17 mouse cellular contexts compared by ENCODE assay signal in the genomic region with DNA sequence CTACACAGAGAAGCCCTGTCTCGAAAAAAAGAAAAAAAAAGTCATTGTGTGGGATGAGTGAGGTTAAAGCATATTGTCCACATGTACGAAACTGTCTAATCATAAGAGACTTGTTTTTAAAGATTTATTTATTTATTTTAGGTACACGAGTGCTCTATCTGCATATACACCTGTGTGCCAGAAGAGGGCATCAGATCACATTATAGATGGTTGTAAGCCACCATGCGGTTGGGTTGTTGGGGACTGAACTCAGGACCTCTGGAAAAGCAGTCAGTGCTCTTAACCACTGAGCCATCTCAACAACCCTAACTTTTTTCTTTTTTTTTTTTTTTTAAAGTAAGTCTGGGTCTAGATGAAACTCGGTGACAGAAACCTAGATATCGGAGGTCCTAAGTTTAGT. TPM values are rescaled to one million over a fixed set of nuclear protein-coding genes. Genes with fewer than 3 reads are reported as not detected.
A peak's percentile ranks its signal among the peaks of the same experiment; 100 is the strongest.
DNase-seq lines count a peak whose midpoint lies in the region; ATAC-seq and TF ChIP-seq lines count a peak whose summit lies in the region.
"Had no signal": no experiment of that assay in that cellular context is flagged by ENCODE, and none has a peak within 500 bp of the region (broad histone marks: within the 10 kb centered on the region; RNA-seq: fewer than 3 reads in every experiment).

No protein-coding gene starts in this region.

- peaks cover 9% of the 10 kb centered on the region for H3K27me3 ChIP-seq in kidney, postnatal 0 days (ENCODE audit: insufficient read depth, low read length)
- peaks cover 34% of the 10 kb centered on the region for H3K27me3 ChIP-seq in E14TG2a.4 (ENCODE audit: insufficient read depth, low read length)
- 0 out of 2 replicates have a peak, but pooled peaks cover under 1% of the 10 kb centered on the region for H3K27me3 ChIP-seq in kidney, adult 2 months (replicated peaks; ENCODE audit: control insufficient read depth, insufficient read depth, low read length)

- no peak overlapping the region for H3K9ac ChIP-seq in kidney, postnatal 0 days (ENCODE audit: low read depth, low read length)
- H3K9ac ChIP-seq: intestine, embryonic 15.5 days; liver, embryonic 13.5 days had no signal

- TF ChIP-seq CTCF in kidney, postnatal 0 days (IDR thresholded peaks at IDR 0.05; ENCODE audit: low read depth): peak; percentile 31; the same call in 1 of the 2 replicates
- peak; percentile 57 for TF ChIP-seq CTCF in E14TG2a.4 (conservative IDR thresholded peaks at IDR 0.05; ENCODE audit: low read length)
- no peak for TF ChIP-seq CTCF in kidney, adult 2 months (conservative IDR thresholded peaks at IDR 0.05; ENCODE audit: insufficient read depth, insufficient read length, low read depth, low read length)

- no peak for ATAC-seq in kidney, postnatal 0 days (replicated peaks; ENCODE audit: low FRiP score, low read depth)
- ATAC-seq: forebrain, embryonic 14.5 days had no signal

- H3K27ac ChIP-seq in kidney, postnatal 0 days: no peak overlapping the region
- peak overlapping the region; percentile 95 for H3K27ac ChIP-seq in brown adipose tissue, adult 24 weeks (replicated peaks; ENCODE audit: low read depth, low read length)
- no peak overlapping the region for H3K27ac ChIP-seq in kidney, adult 2 months (ENCODE audit: insufficient read depth, low read depth, low read length)
- H3K27ac ChIP-seq: intestine, embryonic 15.5 days; liver, embryonic 13.5 days; macrophage had no signal

- no peak overlapping the region for H3K4me3 ChIP-seq in kidney, postnatal 0 days (replicated peaks; ENCODE audit: low read depth, low read length)
- no peak overlapping the region for H3K4me3 ChIP-seq in E14TG2a.4 (replicated peaks; ENCODE audit: low read length)
- no peak overlapping the region for H3K4me3 ChIP-seq in brown adipose tissue, adult 24 weeks (ENCODE audit: insufficient read depth, low read depth, low read length)
- H3K4me3 ChIP-seq in kidney, adult 2 months (ENCODE audit: insufficient read depth, low read depth, low read length): no peak overlapping the region
- H3K4me3 ChIP-seq: intestine, embryonic 15.5 days; liver, embryonic 13.5 days had no signal

- H3K9me3 ChIP-seq in kidney, postnatal 0 days (replicated peaks; ENCODE audit: low read length): no peaks in the 10 kb centered on the region
- H3K9me3 ChIP-seq in E14TG2a.4 (ENCODE audit: low read length): no peaks in the 10 kb centered on the region
- H3K9me3 ChIP-seq: intestine, embryonic 15.5 days; liver, embryonic 13.5 days had no signal

- no peak for DNase-seq in kidney, postnatal 0 days (ENCODE audit: low spot score)
- DNase-seq in kidney, postnatal 25 days: no peak
- peak; percentile 6 for DNase-seq in retina, embryonic 14.5 days (ENCODE audit: low spot score)
- no peak for DNase-seq in retina, postnatal 1 day
- DNase-seq in kidney, adult 2 months: no peak
- DNase-seq in gastrocnemius, postnatal 10 days: no peak
- DNase-seq: cerebellum, adult 9-10 months; liver, embryonic 13.5 days; right cerebral cortex, adult 18-20 months had no signal

- no peak for TF ChIP-seq POLR2A in kidney, adult 2 months (IDR thresholded peaks at IDR 0.05; ENCODE audit: low read depth, low read length)

- no peaks in the 10 kb centered on the region for H3K36me3 ChIP-seq in kidney, postnatal 0 days (ENCODE audit: insufficient read depth, low read length)
- H3K36me3 ChIP-seq in E14TG2a.4 (ENCODE audit: insufficient read depth, low read length): no peaks in the 10 kb centered on the region
- H3K36me3 ChIP-seq in kidney, adult 2 months (ENCODE audit: control insufficient read depth, insufficient read depth, low read length): no peaks in the 10 kb centered on the region
- H3K36me3 ChIP-seq: intestine, embryonic 15.5 days; liver, embryonic 13.5 days had no signal

- no peak overlapping the region for H3K4me2 ChIP-seq in kidney, postnatal 0 days (ENCODE audit: low read length)
- H3K4me2 ChIP-seq: heart, embryonic 11.5 days; intestine, embryonic 15.5 days; liver, embryonic 13.5 days had no signal

- no peaks in the 10 kb centered on the region for H3K4me1 ChIP-seq in kidney, postnatal 0 days (replicated peaks; ENCODE audit: insufficient read depth, low read length)
- H3K4me1 ChIP-seq in E14TG2a.4 (replicated peaks; ENCODE audit: low read depth, low read length): peaks cover 26% of the 10 kb centered on the region
- peaks cover 21% of the 10 kb centered on the region for H3K4me1 ChIP-seq in brown adipose tissue, adult 24 weeks (ENCODE audit: control insufficient read depth, insufficient read depth, insufficient read length, low read length)
- H3K4me1 ChIP-seq in kidney, adult 2 months (ENCODE audit: control insufficient read depth, insufficient read depth, low read length): no peaks in the 10 kb centered on the region

- 78% methylated on average over 6 of the region's 6 CpGs for WGBS in kidney, postnatal 0 days
- 84% methylated on average over 6 of the region's 6 CpGs for WGBS in kidney, adult 2 months

RNA-seq across cellular contexts. Expression of a gene that starts 5.0 kb away (rescaled TPM):
- not detected in 2 replicates for polyA plus RNA-seq in kidney, postnatal 0 days (2015; fragmentation: Nextera tagmentation; extraction: Ambion mirVana)
- polyA plus RNA-seq in brown adipose tissue, adult 24 weeks (2012; ENCODE audit: insufficient read depth, insufficient read length, missing spikeins): not detected in 2 replicates
- 0.05 TPM in 1 of 2 replicates, not detected in the other for polyA plus RNA-seq in kidney, adult 2 months (2012; rRNA removed)
- under 1 TPM in 1 of 2 experiments, not detected in 1; 0.12 TPM for total RNA-seq in gastrocnemius, postnatal 10 days (2021)
- total RNA-seq: gastrocnemius, adult 18-20 months; hematopoietic stem cell, adult 5-6 weeks had no signal
- polyA plus RNA-seq: intestine, embryonic 15.5 days; liver, embryonic 13.5 days; macrophage had no signal

RNA-seq across cellular contexts. Expression of a gene that starts 5.1 kb away (rescaled TPM):
- 0.08 and 0.14 TPM in 2 replicates for polyA plus RNA-seq in kidney, postnatal 0 days (2015; fragmentation: Nextera tagmentation; extraction: Ambion mirVana)
- 1.2 TPM in 1 of 2 replicates, not detected in the other for polyA plus RNA-seq in brown adipose tissue, adult 24 weeks (2012; ENCODE audit: insufficient read depth, insufficient read length, missing spikeins)
- polyA plus RNA-seq in kidney, adult 2 months (2012; rRNA removed): 0.33 and 0.36 TPM in 2 replicates
- 1 to 10 TPM; 1.1 to 1.5 TPM for total RNA-seq in gastrocnemius, postnatal 10 days (2021)

RNA-seq across cellular contexts. Expression of a gene that starts 42.7 kb away (rescaled TPM):
- polyA plus RNA-seq in kidney, postnatal 0 days (2015; fragmentation: Nextera tagmentation; extraction: Ambion mirVana): 118 and 130 TPM in 2 replicates
- 53.1 and 58.1 TPM in 2 replicates for polyA plus RNA-seq in brown adipose tissue, adult 24 weeks (2012; ENCODE audit: insufficient read depth, insufficient read length, missing spikeins)
- polyA plus RNA-seq in kidney, adult 2 months (2012; rRNA removed): 47.5 and 49.9 TPM in 2 replicates
- 10 to 100 TPM; 38.8 to 42.8 TPM for total RNA-seq in gastrocnemius, postnatal 10 days (2021)
